Mouse (Mus musculus) kidney, adult 2 months (tissue): ENCODE measurements around the gene Gapdhs.

ENCODE experiments used
- CTCF ChIP-seq: fragments of 200-500 bp; conservative IDR thresholded peaks from 2 replicates; pipeline ENCODE4 v1.5.1; 2011; ENCODE audit warnings: low read depth, mild to moderate bottlenecking, control low read depth, low read length, moderate library complexity, mixed read lengths; ENCODE audit not compliant: insufficient read depth, insufficient read length
- POLR2A ChIP-seq: fragments of 200-500 bp; IDR thresholded peaks from one replicate; pipeline ENCODE4 v1.6.1; 2011; ENCODE audit warnings: low read depth, low read length, control low read depth

DNA sequence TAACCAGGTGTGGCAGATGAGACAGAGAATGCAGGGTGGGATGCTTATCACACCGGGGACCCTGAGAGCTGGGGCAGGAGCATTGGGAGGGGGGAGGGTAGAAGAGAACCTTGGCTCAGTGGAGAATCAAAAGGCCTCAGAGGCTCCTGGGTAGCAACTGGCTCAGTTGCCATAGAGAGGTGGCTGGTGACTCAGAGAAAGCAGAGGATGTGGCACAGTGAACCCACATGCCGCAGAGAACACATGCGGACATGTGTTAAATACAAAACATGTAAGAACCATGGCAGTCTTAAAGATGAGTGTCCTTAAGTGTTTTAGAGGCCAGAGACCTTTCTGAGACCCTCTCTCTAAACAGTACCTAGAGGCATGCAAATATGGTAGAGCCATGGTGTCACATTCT is 7.3 kb downstream of the Gapdhs start:
- no peak for TF ChIP-seq POLR2A
- no peak for TF ChIP-seq CTCF
